In the genomic region with DNA sequence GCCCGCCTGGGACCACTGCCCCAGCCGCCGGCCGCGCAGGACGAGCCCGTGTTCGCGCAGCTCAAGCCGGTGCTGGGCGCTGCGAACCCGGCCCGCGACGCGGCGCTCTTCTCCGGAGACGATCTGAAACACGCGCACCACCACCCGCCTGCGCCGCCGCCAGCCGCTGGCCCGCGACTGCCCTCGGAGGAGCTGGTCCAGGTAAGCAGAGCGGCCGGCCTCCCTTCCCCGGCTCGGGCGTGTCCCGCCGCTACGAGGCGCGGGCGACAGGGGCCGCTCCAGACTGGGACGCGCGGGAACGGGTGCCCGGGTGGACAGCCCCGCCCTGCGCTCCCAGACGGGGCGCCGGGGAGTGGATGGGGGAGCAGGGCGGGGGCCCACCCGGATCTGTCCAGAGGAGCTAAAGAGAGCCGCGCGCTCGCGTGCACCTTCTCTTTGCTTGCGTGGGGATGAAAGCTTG, we compare ENCODE assay signal across 8 mouse cellular contexts. TPM values are rescaled to one million over a fixed set of nuclear protein-coding genes. Genes with fewer than 3 reads are reported as not detected.
DNase-seq lines count a peak whose midpoint lies in the region; ATAC-seq and TF ChIP-seq lines count a peak whose summit lies in the region.

No protein-coding gene starts in this region.

- ATAC-seq in G1E (ENCODE audit: extremely low read depth, insufficient number of reproducible peaks, low FRiP score, poor library complexity, severe bottlenecking) = no peak
- peak; percentile 78 for ATAC-seq in forebrain, embryonic 16.5 days
- peak; percentile 71 for ATAC-seq in lung, embryonic 16.5 days (ENCODE audit: low read depth)

- H3K27ac ChIP-seq in forebrain, embryonic 16.5 days (ENCODE audit: low read length) = no peak overlapping the region; the same call in 1 of the 2 replicates
- peak overlapping the region; percentile 92 for H3K27ac ChIP-seq in lung, embryonic 16.5 days (ENCODE audit: low read length)

- TF ChIP-seq CTCF in G1E (IDR thresholded peaks at IDR 0.05; ENCODE audit: low read depth, low read length) = no peak

- peak overlapping the region; percentile 71 for H3K9ac ChIP-seq in forebrain, embryonic 16.5 days (replicated peaks; ENCODE audit: low read depth, low read length)
- peak overlapping the region; percentile 85 for H3K9ac ChIP-seq in lung, embryonic 16.5 days (ENCODE audit: low read length)

- peak overlapping the region; percentile 24; the same call in 1 of the 2 replicates for H3K4me3 ChIP-seq in G1E (ENCODE audit: low read depth, low read length)
- peak overlapping the region; percentile 82 for H3K4me3 ChIP-seq in forebrain, embryonic 16.5 days (replicated peaks; ENCODE audit: low read length)
- peak overlapping the region; percentile 82 for H3K4me3 ChIP-seq in lung, embryonic 16.5 days (ENCODE audit: low read length)

- H3K4me1 ChIP-seq in G1E (ENCODE audit: insufficient read depth, low read depth, low read length) = no peaks in the 10 kb centered on the region
- peaks cover 11% of the 10 kb centered on the region for H3K4me1 ChIP-seq in forebrain, embryonic 16.5 days (replicated peaks; ENCODE audit: control insufficient read depth, insufficient read depth, low read length)
- peaks cover 7% of the 10 kb centered on the region; the same call in 1 of the 2 replicates for H3K4me1 ChIP-seq in lung, embryonic 16.5 days (replicated peaks; ENCODE audit: control insufficient read depth, insufficient read depth, low read length)

- H3K9me3 ChIP-seq in G1E (replicated peaks) = peaks cover 49% of the 10 kb centered on the region
- no peaks in the 10 kb centered on the region for H3K9me3 ChIP-seq in forebrain, embryonic 16.5 days (ENCODE audit: control insufficient read depth, low read length)
- H3K9me3 ChIP-seq in lung, embryonic 16.5 days (ENCODE audit: control insufficient read depth, low read length) = no peaks in the 10 kb centered on the region

- intact Hi-C loops in heart, postnatal 14 days (cut with DNase I) = loop anchor here (5.0 to 10.0 kb wide), 2 partner anchors 157 to 596 kb away; no protein-coding TSS in a partner anchor

- WGBS in forebrain, embryonic 16.5 days = under 1% methylated on average over 56 of the region's 60 CpGs
- WGBS in lung, embryonic 16.5 days = 0% methylated on average over 55 of the region's 60 CpGs

- H3K36me3 ChIP-seq in G1E (replicated peaks) = no peaks in the 10 kb centered on the region
- H3K36me3 ChIP-seq in forebrain, embryonic 16.5 days (ENCODE audit: control insufficient read depth, insufficient read depth) = 0 out of 2 replicates have a peak, but pooled peaks cover 3% of the 10 kb centered on the region
- H3K36me3 ChIP-seq in lung, embryonic 16.5 days (ENCODE audit: control insufficient read depth, insufficient read depth, low read length) = peaks cover 3% of the 10 kb centered on the region; the same call in 1 of the 2 replicates

- no peaks in the 10 kb centered on the region for H3K27me3 ChIP-seq in G1E (ENCODE audit: insufficient read depth, low read length)
- peaks cover 10% of the 10 kb centered on the region; the same call in 1 of the 2 replicates for H3K27me3 ChIP-seq in forebrain, embryonic 16.5 days (replicated peaks; ENCODE audit: control insufficient read depth, insufficient read depth, low read length)
- H3K27me3 ChIP-seq in lung, embryonic 16.5 days (ENCODE audit: control insufficient read depth, insufficient read depth, low read depth, low read length) = peaks cover 6% of the 10 kb centered on the region

- H3K4me2 ChIP-seq in forebrain, embryonic 16.5 days (ENCODE audit: low read length) = peak overlapping the region; percentile 96
- peak overlapping the region; percentile 98 for H3K4me2 ChIP-seq in lung, embryonic 16.5 days (ENCODE audit: low read depth, low read length)

- no peak for DNase-seq in G1E (ENCODE audit: low spot score)
- peak; percentile 11 to 46 for DNase-seq in cerebellum, adult 18-20 months
- DNase-seq in heart, postnatal 14 days = peak; percentile 63 to 70
- DNase-seq in layer of hippocampus, adult 18-20 months (ENCODE audit: low spot score in 2 of 2) = peak; percentile 40 to 41
- DNase-seq in ovary, postnatal 36 days (ENCODE audit: low spot score) = peak; percentile 69
- DNase-seq in thymus, postnatal 25 days = peak; percentile 23

RNA-seq across cellular contexts. Expression of gene Klf5, which starts 0.6 kb away (rescaled TPM):
- total RNA-seq in G1E (2014; fragmentation: Nextera tagmentation) = not detected in 2 replicates
- 0.17 and 0.22 TPM in 2 replicates for total RNA-seq in G1E (2017)
- polyA plus RNA-seq in G1E (2012) = not detected in 2 replicates
- 5.1 and 5.5 TPM in 2 replicates for polyA plus RNA-seq in forebrain, embryonic 16.5 days (2015; fragmentation: Nextera tagmentation; extraction: Ambion mirVana)
- total RNA-seq in heart, postnatal 14 days (2021) = 1 to 10 TPM; 1.2 to 1.6 TPM
- total RNA-seq in layer of hippocampus, adult 18-20 months (2021) = 1 to 10 TPM; 7.3 to 7.6 TPM
- 33.7 and 35.7 TPM in 2 replicates for polyA plus RNA-seq in lung, embryonic 16.5 days (2015; fragmentation: Nextera tagmentation; extraction: Ambion mirVana)

Comparison
In these comparisons a context has a peak if more than half of its experiments do, and no peak if none do; other contexts are left out.
1. H3K4me3 ChIP-seq: peak in every context shown above with its lines; median percentile 82 in forebrain, embryonic 16.5 days; 82 in lung, embryonic 16.5 days; 24 in G1E.